Mouse (Mus musculus) cerebellum, adult 2 months (tissue): ENCODE data around the gene Xrcc3.

Experiments used
- CTCF ChIP-seq: fragments of 200-500 bp; IDR thresholded peaks from 2 replicates; pipeline ENCODE4 v1.5.1; 2011; ENCODE audit warnings: low read depth, mild to moderate bottlenecking, control low read depth, low read length, moderate library complexity, borderline replicate concordance; ENCODE audit not compliant: insufficient read depth
- POLR2A ChIP-seq: fragments of 200-500 bp; IDR thresholded peaks from 2 replicates; pipeline ENCODE4 v1.6.1; 2011; ENCODE audit warnings: low read length, control low read depth, borderline replicate concordance; ENCODE audit not compliant: insufficient read depth

DNA sequence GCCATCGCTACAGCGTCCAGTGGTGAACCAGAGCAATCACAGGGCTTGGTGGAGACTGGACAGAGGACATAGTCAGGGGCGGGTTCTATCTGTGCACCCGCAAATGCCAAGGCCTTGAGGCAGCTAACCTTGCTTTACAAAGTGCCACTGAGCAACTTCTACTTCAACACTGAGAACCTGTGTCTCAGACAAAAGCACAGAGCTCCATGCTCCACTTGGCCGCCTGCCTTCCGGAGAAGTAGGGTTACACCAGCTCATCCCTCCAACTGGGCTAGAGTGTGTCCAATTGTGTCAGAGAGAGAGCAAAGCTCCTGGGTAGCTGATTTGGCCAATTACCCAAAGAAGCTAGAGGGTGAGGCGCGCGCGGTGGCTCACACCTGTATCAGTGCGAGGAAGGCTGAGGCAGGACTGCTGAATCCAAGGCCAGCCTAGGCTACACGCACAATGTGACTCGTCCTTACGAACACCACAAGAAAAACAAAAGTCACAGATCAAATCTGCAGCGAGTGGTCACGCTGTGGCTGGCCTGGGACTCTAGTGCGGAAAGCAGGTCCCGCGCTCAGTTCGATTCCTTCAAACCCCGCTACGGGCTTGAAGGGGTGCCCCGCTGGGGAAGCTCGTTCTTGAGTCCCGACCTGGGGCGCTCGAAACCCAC lies 435 bp downstream of the Xrcc3 start:
- TF ChIP-seq POLR2A = no peak
- no peak for TF ChIP-seq CTCF
